Mouse (Mus musculus) spleen, adult 12 weeks (tissue): ENCODE data around the gene Frmpd1.

Experiments used
- DNase-seq: peaks from one replicate; pipeline ENCODE4 v3.0.0; 2022; ENCODE audit warnings: low spot score

Frmpd1 gene

DNA sequence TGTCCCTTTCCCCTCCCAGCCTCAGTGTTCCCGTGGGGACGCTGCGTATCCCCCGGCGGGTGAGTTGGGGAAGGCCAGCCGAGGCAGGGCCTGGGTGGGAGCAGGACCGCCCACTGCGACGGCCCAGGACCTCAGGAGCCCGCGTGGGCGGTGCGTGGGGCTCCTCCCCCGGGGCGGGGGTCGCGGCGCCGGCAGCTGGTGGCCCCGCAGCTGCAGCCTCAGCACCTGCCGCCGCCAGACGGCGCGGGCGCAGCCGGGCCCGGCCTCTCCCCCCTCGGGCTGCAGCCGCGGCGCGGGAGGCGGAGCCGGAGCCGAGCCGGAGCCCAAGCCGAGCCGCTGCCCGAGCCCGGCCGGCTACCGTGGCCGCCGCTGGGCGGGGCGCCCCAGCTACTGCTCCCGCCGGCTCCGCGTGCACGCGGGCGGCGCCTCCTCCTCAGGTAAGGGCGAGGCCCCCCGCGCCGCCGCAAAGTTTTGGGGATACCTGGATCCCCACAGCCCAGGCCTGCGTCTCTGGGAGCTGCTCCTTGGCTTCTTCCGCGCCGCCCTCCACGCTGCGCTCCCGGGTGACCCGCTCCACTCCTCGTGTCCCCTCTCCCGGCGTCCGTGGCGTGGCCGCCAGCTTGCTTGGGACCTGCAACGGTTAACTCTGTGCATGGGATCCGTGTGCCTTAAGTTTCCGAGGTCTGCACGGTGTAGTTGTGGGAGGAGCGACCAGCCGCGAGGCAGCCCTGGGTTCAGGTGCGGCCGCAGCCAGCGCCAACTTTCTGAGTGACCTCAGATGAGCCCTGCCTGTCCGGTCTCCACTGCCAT is at the start of gene Frmpd1:
Frmpd1 (plus strand) TSS at position 355 of the 810 bp plus-strand sequence.
- DNase-seq: no peak

DNA sequence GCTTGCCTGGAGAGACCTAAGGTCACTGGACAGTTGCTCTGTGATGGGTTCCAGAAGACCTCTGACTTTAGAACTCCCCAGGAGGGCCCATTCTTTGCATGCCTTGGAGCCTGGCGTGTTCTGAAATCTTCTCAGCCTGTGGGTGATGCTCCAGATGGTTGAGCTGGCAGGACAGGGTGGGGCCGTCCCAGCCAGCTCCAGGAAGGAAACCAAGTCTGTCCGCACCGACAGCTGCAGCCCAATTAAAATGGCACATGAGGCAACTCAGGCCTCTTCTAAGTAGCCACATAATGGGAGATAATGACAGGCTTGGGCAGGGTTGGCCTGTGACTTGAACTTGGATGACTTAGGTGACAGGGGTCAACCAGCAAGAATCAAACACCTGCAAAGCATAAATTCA is 47.0 kb upstream of the Frmpd1 start:
- DNase-seq: no peak

DNA sequence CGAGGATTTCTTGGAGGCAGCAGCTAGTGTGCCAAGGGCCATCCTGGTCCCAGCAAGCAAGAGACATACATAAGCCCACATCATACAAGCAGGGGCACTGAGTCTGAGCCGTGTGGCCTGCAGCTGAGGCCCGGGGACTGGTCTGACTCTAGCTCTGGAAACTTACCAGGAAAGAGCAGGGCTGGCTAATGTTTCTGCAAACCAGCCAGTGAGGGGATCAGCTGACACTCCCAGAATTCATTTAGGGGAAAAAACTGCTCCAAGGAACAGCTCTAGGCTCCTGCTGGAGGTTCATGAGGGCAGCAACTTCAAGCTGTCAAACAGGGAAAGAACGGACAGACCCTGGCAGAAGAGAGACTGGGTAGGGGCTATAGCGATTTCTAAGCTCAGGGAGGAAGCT is 42.8 kb upstream of the Frmpd1 start:
- DNase-seq: no peak

DNA sequence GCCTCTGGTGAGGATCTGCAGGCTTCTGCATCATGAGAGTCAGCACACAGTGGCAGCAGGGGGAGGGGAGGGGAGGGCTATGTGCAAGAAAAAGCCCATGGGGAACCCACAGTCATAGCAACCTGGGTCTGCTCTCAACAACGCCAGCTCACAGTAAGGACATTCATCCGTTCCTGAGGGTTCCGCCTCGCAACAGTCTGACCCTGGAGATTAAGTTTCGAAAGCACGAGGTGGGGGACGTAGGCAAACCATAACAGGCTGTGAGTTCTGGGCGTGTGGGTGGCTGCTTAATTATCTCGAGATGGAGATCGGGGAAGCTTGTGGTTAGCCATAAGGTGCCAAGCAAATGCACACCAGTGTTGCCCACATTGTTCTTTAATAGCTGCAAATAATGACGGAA is 42.3 kb upstream of the Frmpd1 start:
- DNase-seq: no peak

DNA sequence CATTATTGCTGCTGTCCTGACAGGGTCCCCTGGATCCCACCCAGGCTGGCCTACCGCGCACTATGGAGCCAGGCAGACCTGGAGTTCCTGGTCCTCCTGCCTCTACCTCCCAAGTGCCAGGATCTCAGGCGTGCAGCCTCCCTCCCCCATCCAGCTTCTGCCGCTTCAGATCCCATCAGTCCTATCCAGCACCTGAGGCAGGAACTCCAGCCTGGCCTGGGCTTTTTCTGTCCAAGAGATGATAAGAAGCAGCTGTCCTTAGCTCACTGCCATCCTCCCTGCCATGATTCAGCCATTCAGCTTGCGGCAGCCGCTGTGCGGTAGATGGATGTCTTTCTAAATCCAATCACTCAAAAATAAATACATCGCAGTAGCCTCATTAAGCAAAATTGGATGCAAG is 41.7 kb upstream of the Frmpd1 start:
- no peak for DNase-seq

DNA sequence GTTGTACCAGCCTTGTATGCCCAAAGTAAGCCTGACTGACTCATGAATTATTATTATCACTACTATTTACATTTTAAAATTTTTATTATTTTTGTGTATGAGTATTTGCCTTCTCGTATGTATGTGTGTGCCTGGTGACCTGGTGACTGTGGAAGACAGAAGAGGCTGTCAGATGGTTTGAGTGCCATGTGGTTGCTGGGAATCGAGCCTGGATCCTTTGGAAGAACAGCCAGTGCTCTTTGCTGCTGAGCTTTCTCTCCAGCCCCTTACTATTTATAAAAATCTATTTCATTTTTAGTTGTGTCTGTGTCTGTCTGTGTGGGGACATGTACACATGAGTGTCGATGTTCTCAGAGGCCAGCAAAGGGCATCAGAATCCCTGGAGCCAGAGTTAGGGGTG is 28.2 kb upstream of the Frmpd1 start:
- no peak for DNase-seq

DNA sequence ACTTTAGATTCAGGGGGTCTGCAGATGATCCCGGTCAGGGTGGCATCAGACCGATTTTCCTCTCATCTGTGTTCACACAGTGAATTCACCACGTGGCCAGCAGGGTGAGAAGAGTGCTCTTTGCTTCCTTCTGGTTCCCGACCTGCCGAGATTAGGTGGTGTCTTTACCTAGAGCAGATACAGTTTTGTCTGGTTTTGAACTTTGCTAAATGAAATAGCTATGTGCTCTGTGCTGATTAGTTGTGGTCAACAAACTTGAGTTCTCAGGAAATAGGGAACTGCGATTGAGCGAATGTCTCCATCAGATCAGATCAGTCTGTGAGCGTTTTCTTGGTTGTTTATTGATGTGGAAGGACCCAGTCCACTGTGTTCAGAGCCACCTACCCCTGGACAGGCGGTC is 26.1 kb upstream of the Frmpd1 start:
- DNase-seq: no peak

DNA sequence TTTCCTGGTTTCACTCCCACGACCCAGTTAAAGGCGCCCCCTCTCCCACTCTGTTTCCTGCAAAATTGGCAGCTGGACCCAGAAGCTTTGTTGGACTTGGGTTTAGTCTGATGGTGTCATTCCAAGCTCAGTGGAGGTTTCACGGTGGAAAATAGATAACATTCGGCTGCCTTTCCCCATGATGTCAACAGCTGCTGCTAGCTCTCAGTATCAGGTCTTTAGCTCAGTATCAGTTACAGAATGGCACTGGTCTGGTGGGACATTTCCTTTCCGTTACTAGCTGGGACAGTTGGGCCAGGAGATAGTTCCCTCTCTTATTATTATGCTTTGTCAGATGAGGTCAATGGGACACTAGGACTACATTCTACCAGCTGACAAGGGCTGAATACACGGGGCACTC is 23.9 kb upstream of the Frmpd1 start:
- DNase-seq: no peak

DNA sequence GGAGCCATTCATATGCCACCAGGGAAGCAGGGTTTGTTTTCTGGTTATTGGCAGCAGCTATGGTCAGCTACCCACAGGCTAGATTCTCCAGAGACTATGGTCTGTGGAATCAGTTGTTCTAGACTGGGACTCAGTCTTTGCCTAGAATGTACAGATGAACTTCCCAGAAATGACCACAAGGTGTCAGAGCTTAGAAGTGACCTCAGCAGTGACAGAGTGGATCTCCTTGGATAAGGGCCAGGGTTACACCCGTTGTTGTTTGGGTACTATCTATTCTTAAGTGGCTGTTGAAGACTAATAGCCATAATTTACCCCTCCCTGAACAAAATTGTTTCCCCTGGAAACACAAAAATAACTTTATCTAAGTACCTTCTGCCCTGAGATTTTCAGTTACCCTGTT is 21.0 kb upstream of the Frmpd1 start:
- no peak for DNase-seq

DNA sequence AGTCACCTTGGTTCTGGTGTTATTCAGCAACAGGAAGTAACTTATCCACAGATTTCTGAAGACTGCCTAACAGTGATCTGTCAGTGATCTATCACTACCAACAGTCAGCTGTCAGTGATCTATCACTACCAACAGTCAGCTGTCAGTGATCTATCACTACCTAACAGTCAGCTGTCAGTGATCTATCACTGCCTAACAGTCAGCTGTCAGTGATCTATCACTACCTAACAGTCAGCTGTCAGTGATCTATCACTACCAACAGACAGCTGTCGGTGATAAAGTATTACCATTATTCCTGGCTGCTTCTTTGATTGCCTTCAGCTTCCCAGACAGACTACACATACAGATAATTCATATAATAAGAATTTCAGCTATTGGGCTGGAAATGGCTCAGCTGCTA is 19.2 kb upstream of the Frmpd1 start:
- no peak for DNase-seq

DNA sequence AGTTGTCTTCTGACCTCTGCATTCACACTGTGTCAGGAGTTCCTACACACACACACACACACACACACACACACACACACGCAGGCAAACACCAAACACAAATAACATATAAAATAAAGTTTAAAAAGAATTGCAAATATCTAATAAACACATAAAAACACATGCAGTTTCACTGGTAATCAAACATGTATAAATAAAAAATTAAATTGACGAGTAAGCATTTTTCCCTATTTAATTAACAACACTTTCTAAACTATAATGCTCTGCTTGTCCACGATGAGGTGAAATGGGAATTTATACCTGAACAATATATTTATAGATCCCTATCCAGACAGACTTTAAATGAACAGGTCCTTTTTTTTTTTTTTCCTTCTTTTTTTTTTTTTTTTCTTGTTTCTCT is 18.7 kb upstream of the Frmpd1 start:
- DNase-seq: no peak

DNA sequence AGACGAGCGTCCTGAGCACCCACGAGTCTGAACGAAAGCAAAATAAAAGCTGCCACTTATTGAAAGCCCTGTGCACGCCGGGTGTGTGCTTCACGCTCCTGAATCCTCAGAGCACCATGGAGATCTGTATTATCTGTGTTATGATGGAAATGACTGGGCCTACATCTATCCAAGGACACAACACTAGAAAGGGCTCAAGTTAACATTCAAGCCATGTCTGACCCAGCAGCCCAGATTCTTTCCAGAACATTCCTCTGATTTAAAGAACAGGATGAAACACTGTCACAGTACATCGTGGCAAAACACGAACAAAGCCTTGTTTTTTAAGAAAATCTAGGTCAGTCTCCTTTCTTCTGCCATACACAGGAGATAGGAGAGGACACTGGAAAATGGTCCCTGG is 13.3 kb upstream of the Frmpd1 start:
- no peak for DNase-seq

DNA sequence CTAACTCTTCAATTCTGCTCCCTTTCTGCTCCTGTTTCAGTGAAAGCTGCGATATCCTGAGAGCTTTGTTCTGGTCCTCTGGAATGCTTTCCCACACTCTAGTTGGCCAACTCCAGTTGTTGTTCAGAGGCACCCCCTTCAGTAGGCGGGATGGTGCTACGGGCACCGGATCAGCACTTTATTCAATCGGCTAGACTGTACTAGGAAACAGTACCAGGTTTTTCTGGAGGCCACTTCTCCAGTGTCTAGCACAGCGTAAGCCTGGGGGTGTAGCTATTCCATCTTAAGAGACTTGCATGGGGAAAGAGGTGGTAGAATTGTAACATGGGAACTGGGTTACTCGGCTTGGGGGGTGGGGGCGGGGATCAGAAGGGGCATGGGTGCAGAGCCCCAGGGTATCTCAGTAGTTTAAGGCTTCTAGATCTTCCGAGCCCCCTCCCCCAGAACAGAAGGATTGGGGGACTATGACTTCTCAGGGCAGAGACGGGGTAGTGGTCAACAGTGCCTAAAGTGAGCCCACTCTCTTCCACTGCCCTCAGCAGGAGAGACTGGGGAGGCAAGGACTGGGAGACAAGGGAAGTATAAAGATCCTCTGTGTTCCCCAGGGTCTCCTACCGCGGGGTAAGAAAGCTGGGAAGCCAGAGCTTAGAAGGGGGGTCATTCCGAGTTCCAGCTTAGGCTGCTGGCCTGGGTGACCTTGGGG is 706 bp upstream of the Frmpd1 start:
- no peak for DNase-seq

DNA sequence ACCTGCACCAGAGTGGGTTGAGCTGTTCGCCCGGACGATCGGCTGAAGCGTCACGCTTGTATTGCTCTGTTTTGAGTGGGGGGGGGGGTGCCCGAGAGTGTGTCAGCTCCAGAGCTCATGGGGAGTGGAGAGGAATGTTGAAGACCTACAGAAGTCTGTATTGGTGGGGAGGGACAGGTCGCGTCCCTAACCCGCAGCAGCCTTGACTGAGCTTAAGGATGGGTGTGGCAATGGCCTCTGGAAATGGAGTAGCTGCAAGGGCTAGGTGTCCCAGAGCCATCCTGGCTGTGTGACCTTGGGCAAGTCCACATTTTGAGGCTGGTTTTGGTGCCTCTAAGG is 625 bp downstream of the Frmpd1 start:
- DNase-seq: no peak

DNA sequence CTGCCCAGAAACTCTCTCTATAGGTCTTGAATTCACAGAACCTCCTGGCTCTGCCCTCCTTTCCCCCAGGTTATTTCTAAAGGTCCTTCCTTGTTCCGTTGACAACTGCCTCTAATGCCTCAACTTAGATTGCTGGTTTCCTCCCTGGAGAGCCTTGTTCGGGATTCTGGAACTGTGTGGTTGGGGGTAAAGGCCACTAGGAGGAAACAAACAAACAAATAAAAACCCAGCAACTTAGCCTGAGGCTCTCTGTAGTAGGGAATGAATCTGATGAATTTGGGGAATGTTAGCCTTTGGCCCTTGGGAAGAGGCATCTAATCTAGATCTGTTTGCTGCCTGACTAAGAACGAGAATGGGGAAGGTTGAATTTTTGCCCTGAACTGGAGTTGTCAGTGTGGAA is 13.6 kb downstream of the Frmpd1 start:
- DNase-seq: no peak

DNA sequence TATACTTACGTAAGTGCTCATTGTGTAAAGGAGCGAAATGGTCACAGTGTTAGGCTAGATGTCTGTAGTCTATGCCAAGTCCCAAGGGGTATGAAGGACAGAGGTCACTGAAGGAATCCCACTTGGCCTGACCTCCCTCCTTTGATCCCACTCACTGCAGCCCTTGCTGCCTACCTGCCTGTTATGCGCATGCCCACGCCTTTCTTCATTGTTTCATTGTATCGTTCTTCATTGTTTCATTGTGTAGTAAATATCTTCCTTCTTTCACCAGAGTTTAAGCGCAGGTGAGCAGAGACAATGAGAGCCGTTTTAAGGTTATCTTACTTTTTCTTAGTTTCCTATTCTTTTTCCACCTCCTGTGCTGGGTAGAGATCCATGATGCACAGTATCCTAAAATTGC is 18.6 kb downstream of the Frmpd1 start:
- DNase-seq: no peak

DNA sequence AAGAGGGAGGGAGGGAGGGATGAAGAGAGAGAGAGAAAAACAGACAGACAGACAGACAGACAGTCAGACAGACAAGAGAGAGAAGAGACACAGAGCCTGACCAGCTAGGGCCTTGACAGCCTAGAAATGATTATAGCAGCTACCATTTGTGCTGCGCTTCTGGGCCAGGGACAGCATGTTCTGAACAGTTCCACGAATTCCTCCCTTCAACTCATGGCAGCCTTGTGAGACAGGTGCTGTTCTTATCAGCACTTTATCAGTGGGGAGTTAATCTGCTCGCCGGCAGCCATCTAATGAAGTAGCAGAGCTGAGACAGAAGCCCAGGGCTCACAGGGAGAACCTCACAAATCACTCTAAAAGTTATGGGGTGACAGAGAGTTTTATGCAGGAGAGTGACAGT is 22.8 kb downstream of the Frmpd1 start:
- no peak for DNase-seq

DNA sequence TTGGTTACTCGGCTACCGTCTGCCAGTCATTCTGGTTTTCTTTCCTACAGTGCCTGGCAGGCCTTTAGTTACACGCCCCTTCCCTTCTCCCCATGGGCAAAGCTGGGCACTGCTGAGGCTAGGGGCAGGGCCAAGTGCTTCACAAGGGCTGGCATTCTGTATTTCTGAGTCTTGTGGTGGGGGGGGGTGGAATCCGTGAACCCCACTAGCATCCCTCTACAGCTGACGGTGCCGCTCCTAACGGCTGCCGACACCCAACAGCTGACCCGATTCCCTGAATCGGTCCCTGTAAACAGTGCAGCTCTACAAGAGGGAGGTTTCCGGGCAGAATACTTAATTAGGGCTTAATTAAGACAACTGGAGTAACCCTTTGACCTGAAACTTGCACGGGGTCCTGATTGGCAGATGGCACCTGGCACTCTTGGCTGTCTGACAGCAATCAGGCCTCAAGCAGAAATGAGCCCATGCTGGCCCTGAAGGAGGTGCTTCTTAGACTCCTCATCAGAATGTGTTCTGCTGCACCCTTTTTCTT is 24.2 kb downstream of the Frmpd1 start:
- no peak for DNase-seq

DNA sequence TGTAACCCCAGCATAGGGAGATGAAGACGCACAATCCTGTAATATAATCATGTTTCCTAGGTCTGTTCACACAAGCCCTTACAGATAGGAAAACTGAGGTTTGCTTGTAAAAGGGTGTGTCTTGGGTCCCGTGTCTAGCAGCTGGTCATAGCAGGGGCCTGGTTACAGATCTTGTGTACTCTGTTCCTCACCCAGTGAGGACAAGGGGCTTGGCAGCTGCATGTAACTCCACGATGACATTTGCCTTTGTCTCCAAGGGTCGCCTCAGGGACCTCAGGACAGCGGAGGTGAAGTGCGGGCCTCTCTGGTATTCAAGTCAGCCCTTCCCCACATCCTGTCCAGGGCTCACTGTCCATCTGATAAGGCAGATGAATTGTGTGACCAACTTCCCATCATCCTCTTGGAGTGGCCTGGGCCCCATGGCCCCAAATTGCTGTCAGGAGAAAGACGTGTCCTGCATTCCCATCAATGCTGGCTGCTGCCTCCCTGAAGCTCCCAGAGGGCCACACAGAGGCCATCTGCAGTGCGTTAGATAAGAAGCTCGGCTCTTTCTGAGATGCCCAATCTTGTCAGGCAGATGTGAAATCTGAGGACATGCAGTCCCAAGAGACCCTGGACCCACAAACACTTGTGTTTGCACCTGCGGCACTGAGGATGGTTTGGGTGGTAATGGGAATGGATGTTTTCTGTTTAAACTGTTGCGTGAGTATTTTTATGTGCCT is 27.8 kb downstream of the Frmpd1 start:
- DNase-seq: no peak

DNA sequence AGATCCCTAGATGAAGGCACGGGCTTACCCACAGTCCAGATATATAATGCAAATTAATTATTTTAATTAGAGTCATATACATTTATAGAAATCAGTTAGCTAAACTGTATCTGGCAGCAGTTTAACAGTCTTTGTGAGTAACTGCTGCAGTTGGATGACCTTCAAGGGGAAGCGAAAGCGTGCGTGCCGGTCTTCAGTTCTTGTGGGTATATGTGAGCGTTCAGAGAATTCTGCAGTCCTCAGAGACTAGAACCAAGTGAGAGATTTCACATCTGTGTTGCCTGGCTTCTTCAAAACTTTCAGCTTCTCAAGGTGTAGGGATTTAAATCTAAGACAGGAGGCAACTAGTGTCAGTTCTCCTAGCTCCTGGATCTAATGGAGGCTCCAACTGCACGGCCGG is 35.3 kb downstream of the Frmpd1 start:
- no peak for DNase-seq

DNA sequence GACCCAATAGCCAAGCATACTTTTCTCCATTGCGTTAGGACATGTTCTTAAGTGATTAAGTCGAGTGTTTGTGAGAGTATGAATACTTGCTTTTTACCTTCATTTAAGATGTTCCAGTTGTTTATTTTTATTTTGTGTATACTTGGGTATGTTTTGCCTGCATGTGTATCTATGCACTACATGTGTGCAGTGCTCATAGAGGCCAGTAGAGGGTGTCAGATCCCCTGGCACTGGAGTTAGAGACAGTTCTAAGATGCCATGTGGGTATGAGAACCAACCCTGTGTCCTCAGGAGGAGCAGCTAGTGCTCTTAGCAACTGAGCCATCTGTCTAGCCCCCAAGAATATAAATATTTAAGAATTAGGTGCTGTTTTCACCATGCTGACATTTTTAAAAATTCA is 37.7 kb downstream of the Frmpd1 start:
- DNase-seq: no peak

DNA sequence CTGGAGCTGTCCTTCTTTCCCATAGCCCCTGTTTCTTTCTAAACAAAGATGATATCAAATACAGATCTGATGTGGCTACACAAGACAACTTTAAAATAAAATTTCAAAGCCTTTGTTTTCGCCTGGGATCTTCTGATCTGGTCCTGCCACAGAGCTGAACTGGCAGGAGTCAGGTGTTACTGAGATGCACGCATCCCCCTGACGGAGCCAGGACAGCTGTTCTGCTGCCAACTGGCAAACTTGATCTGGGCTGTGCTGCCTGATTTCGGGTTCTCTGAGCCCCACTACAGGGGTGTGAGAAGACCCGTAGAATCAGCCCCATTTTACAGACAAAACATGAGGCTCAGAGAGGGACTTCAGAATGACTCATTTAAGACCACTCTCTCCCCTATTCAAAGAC is 45.6 kb downstream of the Frmpd1 start:
- no peak for DNase-seq

DNA sequence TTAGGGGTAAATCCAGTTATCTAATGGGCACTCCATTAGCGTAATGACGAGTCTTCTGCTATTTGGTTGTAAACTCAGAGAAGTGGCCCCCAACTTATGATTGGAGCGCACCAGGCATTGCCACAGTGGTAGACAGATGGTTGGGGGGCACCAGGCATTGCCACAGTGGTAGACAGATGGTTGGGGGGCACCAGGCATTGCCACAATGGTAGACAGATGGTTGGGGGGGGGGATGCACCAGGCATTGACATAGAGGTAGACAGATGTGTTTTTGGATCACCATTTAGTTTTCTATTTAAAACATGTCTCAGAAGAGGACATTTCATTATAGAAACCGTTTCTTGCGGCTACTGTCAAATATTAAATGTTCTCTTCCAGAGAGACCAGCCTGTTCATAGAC is 53.6 kb downstream of the Frmpd1 start:
- DNase-seq: no peak
